Mouse (Mus musculus) kidney, postnatal 25 days (tissue): ENCODE data around the gene Castor1.
"Not testable (repeated sequence)": the region's sequence is repeated elsewhere in the genome, so short reads cannot be mapped to it uniquely, and the experiment has no call there.

Experiments used
- DNase-seq, 2 experiments: peaks; one replicate each; pipeline ENCODE4 v3.0.0; 2021; ENCODE audit warnings: mixed read lengths in 2 of 2

Gene Castor1

GRCm38 (mm10) chr11:4217914-4218629 lies at the start of gene Castor1:
TSS of gene Castor1 (plus strand) at chr11:4218225.
- DNase-seq, result peak; percentile 97 to 98

- peak; percentile 39 to 70 for DNase-seq
Measured at GRCm38 (mm10) chr11:4174586-4174985, 43.4 kb upstream of the Castor1 start.

GRCm38 (mm10) chr11:4177716-4178115 lies 40.3 kb upstream of the Castor1 start:
- DNase-seq, result no peak

- DNase-seq, result no peak
Measured at GRCm38 (mm10) chr11:4182061-4182460, 36.0 kb upstream of the Castor1 start.

GRCm38 (mm10) chr11:4183511-4183910 lies 34.5 kb upstream of the Castor1 start:
- DNase-seq, result peak; percentile 52 to 60

- peak; percentile 46 to 47 for DNase-seq
Measured at GRCm38 (mm10) chr11:4184251-4184952, 33.6 kb upstream of the Castor1 start.

- not testable (repeated sequence) for DNase-seq
Measured at GRCm38 (mm10) chr11:4185480-4185879, 32.5 kb upstream of the Castor1 start.

- DNase-seq, result peak; percentile 98 to 100
Measured at GRCm38 (mm10) chr11:4186486-4187317, 31.3 kb upstream of the Castor1 start, which contains the start of gene Tbc1d10a. TSS of gene Tbc1d10a (plus strand) at chr11:4186789.

- no peak for DNase-seq
Measured at GRCm38 (mm10) chr11:4187318-4187700, 30.7 kb upstream of the Castor1 start.

GRCm38 (mm10) chr11:4189182-4189581 lies 28.8 kb upstream of the Castor1 start:
- peak; percentile 76 to 89 for DNase-seq

- DNase-seq, result peak in 1 of 2 experiments; percentile 45
Measured at GRCm38 (mm10) chr11:4190677-4191076, 27.3 kb upstream of the Castor1 start.

- DNase-seq, result peak in 1 of 2 experiments; percentile 33
Measured at GRCm38 (mm10) chr11:4192757-4193156, 25.3 kb upstream of the Castor1 start.

- DNase-seq, result no peak
Measured at GRCm38 (mm10) chr11:4193420-4193819, 24.6 kb upstream of the Castor1 start.

- no peak for DNase-seq
Measured at GRCm38 (mm10) chr11:4195597-4196031, 22.4 kb upstream of the Castor1 start.

- peak; percentile 81 to 93 for DNase-seq
Measured at GRCm38 (mm10) chr11:4196636-4197035, 21.4 kb upstream of the Castor1 start.

- DNase-seq, result peak; percentile 83 to 94
Measured at GRCm38 (mm10) chr11:4197691-4198090, 20.3 kb upstream of the Castor1 start.

GRCm38 (mm10) chr11:4201981-4202700 lies 15.9 kb upstream of the Castor1 start:
- peak; percentile 62 to 65 for DNase-seq

- no peak for DNase-seq
Measured at GRCm38 (mm10) chr11:4202995-4203704, 14.9 kb upstream of the Castor1 start.

GRCm38 (mm10) chr11:4203705-4204074 lies 14.3 kb upstream of the Castor1 start:
- DNase-seq, result peak; percentile 81 to 93

- DNase-seq, result no peak
Measured at GRCm38 (mm10) chr11:4205097-4205655, 12.8 kb upstream of the Castor1 start.

- DNase-seq, result no peak
Measured at GRCm38 (mm10) chr11:4205951-4206350, 12.1 kb upstream of the Castor1 start.
